Mouse (Mus musculus): ENCODE data around the gene Lrch1. TPM values are rescaled to one million over a fixed set of nuclear protein-coding genes. Genes with fewer than 3 reads are reported as not detected.

Lrch1 gene
- total and polyA plus RNA-seq, 3 experiments: 2.8 to 6.1 TPM; not detected in 1

- no peak for TF ChIP-seq USF2 (IDR thresholded peaks at IDR 0.05; ENCODE audit: borderline replicate concordance in 1 of 2, insufficient read depth in 1 of 2, low read depth in 1 of 2, low read length in 2 of 2)
- TF ChIP-seq MAZ (IDR thresholded peaks at IDR 0.05; ENCODE audit: low read depth, low read length): no peak; the same call in 1 of the 2 replicates
- TF ChIP-seq HCFC1 (IDR thresholded peaks at IDR 0.05; ENCODE audit: low read depth, low read length): peak; percentile 35; the same call in 1 of the 2 replicates
Measured at GRCm38 (mm10) chr14:74732079-74732783, 215.4 kb downstream of the Lrch1 start, which contains the start of gene Esd (continued).

GRCm38 (mm10) chr14:74731221-74732078 lies 216.2 kb downstream of the Lrch1 start:
- H3K9me3 ChIP-seq (replicated peaks; ENCODE audit: insufficient read depth, low read length): no peaks in the 10 kb centered on the region
- H3K4me1 ChIP-seq (ENCODE audit: control insufficient read depth in 1 of 2, insufficient read depth in 2 of 2, low read length in 2 of 2): peaks cover 4 to 7% of the 10 kb centered on the region in 2 experiments; a peak in 1 of 4 replicates
- peak; percentile 18 for DNase-seq (ENCODE audit: low read depth, low spot score)
- TF ChIP-seq ELF1 (IDR thresholded peaks at IDR 0.05; ENCODE audit: low read depth, low read length): no peak
- TF ChIP-seq BHLHE40 (IDR thresholded peaks at IDR 0.05; ENCODE audit: borderline replicate concordance, low read depth, low read length): no peak
- TF ChIP-seq GABPA (IDR thresholded peaks at IDR 0.05; ENCODE audit: low read depth, low read length): no peak
- TF ChIP-seq E2F4 (IDR thresholded peaks at IDR 0.05; ENCODE audit: borderline replicate concordance, low read depth, low read length): no peak
- TF ChIP-seq CHD2 (IDR thresholded peaks at IDR 0.05; ENCODE audit: low read length): no peak
- TF ChIP-seq SIN3A (IDR thresholded peaks at IDR 0.05; ENCODE audit: low read length): no peak; the same call in 1 of the 2 replicates
- no peak for TF ChIP-seq MEF2A (IDR thresholded peaks at IDR 0.05; ENCODE audit: extremely low read depth, insufficient replicate concordance, low read depth, low read length, poor library complexity, severe bottlenecking)
- no peak for TF ChIP-seq HCFC1 (IDR thresholded peaks at IDR 0.05; ENCODE audit: low read depth, low read length)
- TF ChIP-seq ZNF384 (IDR thresholded peaks at IDR 0.05; ENCODE audit: low read depth, low read length): no peak
- no peak for TF ChIP-seq MXI1 (IDR thresholded peaks at IDR 0.05; ENCODE audit: low read depth, low read length)
- TF ChIP-seq ZKSCAN1 (IDR thresholded peaks at IDR 0.05; ENCODE audit: low read depth, low read length): no peak
- TF ChIP-seq JUND (IDR thresholded peaks at IDR 0.05; ENCODE audit: low read depth, low read length): no peak
- no peak for TF ChIP-seq ETS1 (IDR thresholded peaks at IDR 0.05; ENCODE audit: low read depth, low read length)
- no peak; the same call in 1 of the 2 replicates for TF ChIP-seq POLR2AphosphoS2 (IDR thresholded peaks at IDR 0.05; ENCODE audit: low read length)
- TF ChIP-seq MYB (IDR thresholded peaks at IDR 0.05; ENCODE audit: low read depth, low read length): no peak
- no peak for TF ChIP-seq MAX (IDR thresholded peaks at IDR 0.05; ENCODE audit: low read length)
- no peak for TF ChIP-seq USF2 (IDR thresholded peaks at IDR 0.05; ENCODE audit: borderline replicate concordance in 1 of 2, insufficient read depth in 1 of 2, low read depth in 1 of 2, low read length in 2 of 2)
- TF ChIP-seq TAL1 (IDR thresholded peaks at IDR 0.05; ENCODE audit: low read length): no peak
- TF ChIP-seq MAFK (IDR thresholded peaks at IDR 0.05; ENCODE audit: borderline replicate concordance, low read depth, low read length): no peak
- TF ChIP-seq POLR2A (IDR thresholded peaks at IDR 0.05; ENCODE audit: control insufficient read depth in 1 of 2, insufficient read depth in 1 of 2, low read depth in 1 of 2, low read length in 2 of 2, poor library complexity in 1 of 2): no peak
- H3K36me3 ChIP-seq (ENCODE audit: control insufficient read depth in 1 of 2, insufficient read depth in 2 of 2, low read length in 2 of 2): peaks cover 8 to 15% of the 10 kb centered on the region in 2 experiments
- H3K4me3 ChIP-seq (ENCODE audit: control insufficient read depth in 1 of 2, insufficient read depth in 1 of 2, low read depth in 2 of 2, low read length in 2 of 2): peak overlapping the region; percentile 58 to 64
- peaks cover 14% of the 10 kb centered on the region for H3K79me2 ChIP-seq (ENCODE audit: control insufficient read depth, insufficient read depth, low read length, poor library complexity)
- H3K27me3 ChIP-seq (ENCODE audit: control insufficient read depth in 1 of 2, insufficient read depth in 2 of 2, low read length in 2 of 2): peaks cover 0 to 2% of the 10 kb centered on the region in 2 experiments; a peak in 1 of 4 replicates
- H3K27ac ChIP-seq (ENCODE audit: control insufficient read depth, low read depth, low read length): no peak overlapping the region
- peak overlapping the region; percentile 56 for H3K9ac ChIP-seq (ENCODE audit: control insufficient read depth, low read depth, low read length, poor library complexity, severe bottlenecking)
